Comparison of ENCODE assay signal across 8 mouse cellular contexts in genomic region chr5:34761934-34762611, GRCm38 (mm10). TPM values are rescaled to one million over a fixed set of nuclear protein-coding genes. Genes with fewer than 3 reads are reported as not detected.
DNase-seq lines count a peak whose midpoint lies in the region; ATAC-seq and TF ChIP-seq lines count a peak whose summit lies in the region.

No protein-coding gene starts in this region.

- H3K4me3 ChIP-seq in ES-Bruce4 (ENCODE audit: low read depth, low read length) = peak overlapping the region; percentile 80
- H3K4me3 ChIP-seq in embryonic facial prominence, embryonic 15.5 days (replicated peaks) = peak overlapping the region; percentile 83
- peak overlapping the region; percentile 97 for H3K4me3 ChIP-seq in heart, embryonic 11.5 days (ENCODE audit: low read depth, low read length)
- H3K4me3 ChIP-seq in kidney, embryonic 16.5 days (ENCODE audit: low read length) = peak overlapping the region; percentile 99
- peak overlapping the region; percentile 88 for H3K4me3 ChIP-seq in liver, adult 2 months (ENCODE audit: insufficient read depth, low read depth, low read length)

- H3K9ac ChIP-seq in ES-Bruce4 (ENCODE audit: low read depth, poor library complexity, severe bottlenecking) = peak overlapping the region; percentile 74
- peak overlapping the region; percentile 80 for H3K9ac ChIP-seq in embryonic facial prominence, embryonic 15.5 days
- H3K9ac ChIP-seq in heart, embryonic 11.5 days (ENCODE audit: low read depth, low read length) = peak overlapping the region; percentile 95
- peak overlapping the region; percentile 98 for H3K9ac ChIP-seq in kidney, embryonic 16.5 days (replicated peaks; ENCODE audit: low read length)
- H3K9ac ChIP-seq in liver, adult 2 months (ENCODE audit: low read depth, low read length) = peak overlapping the region; percentile 90

- no peak for TF ChIP-seq CTCF in ES-Bruce4 (IDR thresholded peaks at IDR 0.05; ENCODE audit: low read depth, low read length)
- no peak for TF ChIP-seq CTCF in liver, adult 2 months (IDR thresholded peaks at IDR 0.05; ENCODE audit: low read depth, low read length)

- H3K79me2 ChIP-seq in liver, adult 2 months (ENCODE audit: control insufficient read depth, insufficient read depth, low read length) = peaks cover 13% of the 10 kb centered on the region; the same call in 1 of the 2 replicates

- no peaks in the 10 kb centered on the region for H3K36me3 ChIP-seq in ES-Bruce4 (ENCODE audit: control insufficient read depth, insufficient read depth, low read length, poor library complexity, severe bottlenecking)
- H3K36me3 ChIP-seq in embryonic facial prominence, embryonic 15.5 days = no peaks in the 10 kb centered on the region
- no peaks in the 10 kb centered on the region for H3K36me3 ChIP-seq in heart, embryonic 11.5 days (ENCODE audit: control insufficient read depth, insufficient read depth, low read length)
- no peaks in the 10 kb centered on the region for H3K36me3 ChIP-seq in kidney, embryonic 16.5 days (ENCODE audit: insufficient read depth, low read length)
- no peaks in the 10 kb centered on the region for H3K36me3 ChIP-seq in liver, adult 2 months (ENCODE audit: control insufficient read depth, insufficient read depth, low read length)

- peak; percentile 36 to 50 for DNase-seq in adrenal gland, postnatal 36 days
- peak; percentile 20 for DNase-seq in liver, adult 2 months (ENCODE audit: extremely low read depth, low read depth, low spot score)
- peak; percentile 66 for DNase-seq in yolk sac, embryonic 10.5 days (ENCODE audit: low spot score)

- ATAC-seq in embryonic facial prominence, embryonic 15.5 days (ENCODE audit: insufficient number of reproducible peaks, low FRiP score, low TSS enrichment, low read depth) = peak; percentile 27; the same call in 1 of the 2 replicates
- peak; percentile 67 for ATAC-seq in heart, embryonic 11.5 days (replicated peaks; ENCODE audit: insufficient number of reproducible peaks, low FRiP score, low TSS enrichment)
- ATAC-seq in kidney, embryonic 16.5 days (ENCODE audit: low FRiP score, low TSS enrichment) = peak; percentile 77
- ATAC-seq in monocyte, adult 5-6 weeks (replicated peaks; ENCODE audit: insufficient number of reproducible peaks, low FRiP score, low TSS enrichment, poor library complexity, severe bottlenecking) = 0 out of 2 replicates have a peak, but pooled peaks have one; percentile 21

- no peaks in the 10 kb centered on the region for H3K27me3 ChIP-seq in ES-Bruce4 (ENCODE audit: control insufficient read depth, insufficient read depth, low read length, poor library complexity, severe bottlenecking)
- H3K27me3 ChIP-seq in embryonic facial prominence, embryonic 15.5 days = no peaks in the 10 kb centered on the region
- H3K27me3 ChIP-seq in heart, embryonic 11.5 days (ENCODE audit: control insufficient read depth, insufficient read depth, low read length) = no peaks in the 10 kb centered on the region
- no peaks in the 10 kb centered on the region for H3K27me3 ChIP-seq in kidney, embryonic 16.5 days (ENCODE audit: insufficient read depth, low read length)
- no peaks in the 10 kb centered on the region for H3K27me3 ChIP-seq in liver, adult 2 months (ENCODE audit: control insufficient read depth, insufficient read depth, low read length)

- WGBS in embryonic facial prominence, embryonic 15.5 days = under 1% methylated on average over 35 of the region's 54 CpGs
- WGBS in heart, embryonic 11.5 days (ENCODE audit: insufficient replicate concordance) = under 1% methylated on average over 38 of the region's 54 CpGs
- under 1% methylated on average over 46 of the region's 54 CpGs for WGBS in kidney, embryonic 16.5 days
- WGBS in liver, adult 2 months = under 1% methylated on average over 54 of the region's 54 CpGs

- TF ChIP-seq POLR2A in ES-Bruce4 (IDR thresholded peaks at IDR 0.05; ENCODE audit: insufficient read depth, low read length) = no peak
- no peak for TF ChIP-seq POLR2A in liver, adult 2 months (IDR thresholded peaks at IDR 0.05; ENCODE audit: extremely low read depth, insufficient read depth, low read length)

- no peaks in the 10 kb centered on the region for H3K9me3 ChIP-seq in ES-Bruce4 (replicated peaks; ENCODE audit: control insufficient read depth, insufficient read depth, low read length, poor library complexity, severe bottlenecking)
- no peaks in the 10 kb centered on the region for H3K9me3 ChIP-seq in embryonic facial prominence, embryonic 15.5 days (replicated peaks)
- H3K9me3 ChIP-seq in heart, embryonic 11.5 days (replicated peaks; ENCODE audit: control insufficient read depth, low read length) = no peaks in the 10 kb centered on the region
- H3K9me3 ChIP-seq in kidney, embryonic 16.5 days (ENCODE audit: low read length) = no peaks in the 10 kb centered on the region

- no peak overlapping the region for H3K27ac ChIP-seq in ES-Bruce4 (ENCODE audit: insufficient read depth, low read length)
- peak overlapping the region; percentile 92 for H3K27ac ChIP-seq in embryonic facial prominence, embryonic 15.5 days (replicated peaks)
- H3K27ac ChIP-seq in heart, embryonic 11.5 days (ENCODE audit: low read depth, low read length) = peak overlapping the region; percentile 92
- peak overlapping the region; percentile 93 for H3K27ac ChIP-seq in kidney, embryonic 16.5 days (ENCODE audit: low read length)
- no peak overlapping the region for H3K27ac ChIP-seq in liver, adult 2 months (replicated peaks; ENCODE audit: insufficient read depth, low read depth, low read length)

- peak overlapping the region; percentile 80 for H3K4me2 ChIP-seq in embryonic facial prominence, embryonic 15.5 days (replicated peaks)
- peak overlapping the region; percentile 85 for H3K4me2 ChIP-seq in heart, embryonic 11.5 days
- H3K4me2 ChIP-seq in kidney, embryonic 16.5 days (replicated peaks; ENCODE audit: low read depth, low read length) = peak overlapping the region; percentile 81

- TF ChIP-seq EP300 in ES-Bruce4 (IDR thresholded peaks at IDR 0.05; ENCODE audit: insufficient read depth, low read depth, low read length) = no peak

- no peaks in the 10 kb centered on the region for H3K4me1 ChIP-seq in ES-Bruce4 (ENCODE audit: control insufficient read depth, insufficient read depth, low read length)
- peaks cover 15% of the 10 kb centered on the region for H3K4me1 ChIP-seq in embryonic facial prominence, embryonic 15.5 days
- peaks cover 7% of the 10 kb centered on the region for H3K4me1 ChIP-seq in heart, embryonic 11.5 days (ENCODE audit: control insufficient read depth, insufficient read depth, low read length)
- peaks cover 11% of the 10 kb centered on the region; the same call in 1 of the 2 replicates for H3K4me1 ChIP-seq in kidney, embryonic 16.5 days (ENCODE audit: insufficient read depth, low read length)
- peaks cover 6% of the 10 kb centered on the region; the same call in 1 of the 2 replicates for H3K4me1 ChIP-seq in liver, adult 2 months (ENCODE audit: control insufficient read depth, insufficient read depth, low read length)

RNA-seq across cellular contexts. Expression of gene Htt, which starts 0.5 kb away (rescaled TPM):
- polyA plus RNA-seq in ES-Bruce4 (2011; ENCODE audit: insufficient read depth, insufficient read length, low read depth, missing spikeins) = 42.1 and 42.3 TPM in 2 replicates
- 10 to 100 TPM; 28.0 to 42.0 TPM for total RNA-seq in adrenal gland, postnatal 36 days (2021)
- polyA plus RNA-seq in embryonic facial prominence, embryonic 15.5 days (2015; fragmentation: Nextera tagmentation; extraction: Ambion mirVana) = 11.8 and 12.7 TPM in 2 replicates
- polyA plus RNA-seq in heart, embryonic 11.5 days (2014; fragmentation: Nextera tagmentation; extraction: Ambion mirVana) = 8.4 and 15.5 TPM in 2 replicates
- 11.1 and 13.9 TPM in 2 replicates for polyA plus RNA-seq in kidney, embryonic 16.5 days (2015; fragmentation: Nextera tagmentation; extraction: Ambion mirVana)
- 10.2 and 12.6 TPM in 2 replicates for total RNA-seq in liver, adult 2 months (2014; rRNA removed)
- polyA plus RNA-seq in liver, adult 2 months (2012; rRNA removed) = 3.5 and 5.2 TPM in 2 replicates
- total RNA-seq in monocyte, adult 5-6 weeks (2017) = 19.1 to 39.8 TPM (median 19.7 TPM) in 3 replicates

Comparison
In these comparisons a context has a peak if more than half of its experiments do, and no peak if none do; other contexts are left out.
1. H3K27ac ChIP-seq: peak in embryonic facial prominence, embryonic 15.5 days (single experiment), heart, embryonic 11.5 days (single experiment) and kidney, embryonic 16.5 days (single experiment); none in ES-Bruce4 (single experiment) and liver, adult 2 months (single experiment).
2. ATAC-seq: peak in every context shown above with its lines; median percentile 77 in kidney, embryonic 16.5 days; 67 in heart, embryonic 11.5 days; 27 in embryonic facial prominence, embryonic 15.5 days; 21 in monocyte, adult 5-6 weeks.
3. Peak in every context shown above with its lines, with median percentiles within 50 percentile points of each other: H3K4me3 ChIP-seq, H3K9ac ChIP-seq, DNase-seq and H3K4me2 ChIP-seq.